Mouse (Mus musculus): Measurements from ENCODE around the gene Btbd16. TPM values are rescaled to one million over a fixed set of nuclear protein-coding genes. Genes with fewer than 3 reads are reported as not detected.

The Btbd16 gene
- total RNA-seq, 1 experiment from 2014 or later, result 3.1 TPM

DNA sequence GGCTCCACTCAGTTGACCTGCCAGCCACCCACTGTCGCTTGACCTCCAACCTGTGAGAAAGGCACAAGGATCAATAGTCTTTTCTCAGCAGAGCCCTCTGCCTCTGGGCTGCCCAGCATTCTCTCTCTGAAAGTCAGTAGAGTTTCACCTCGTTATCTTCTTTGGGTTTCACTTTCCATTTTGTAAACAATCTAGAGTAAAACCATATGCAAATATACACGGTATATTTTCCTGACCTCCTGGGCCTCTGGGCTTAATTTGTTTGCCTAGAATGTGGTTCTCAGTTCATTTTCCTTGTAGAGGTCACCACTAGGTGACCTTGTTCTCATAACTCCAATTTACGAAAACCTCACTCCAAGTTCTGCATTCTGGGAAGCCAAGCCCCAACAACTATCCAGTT, 26.8 kb downstream of the Btbd16 start:
- ATAC-seq (replicated peaks in 1 of 2; ENCODE audit: insufficient read depth in 1 of 2, low FRiP score in 2 of 2, low TSS enrichment in 1 of 2, low read depth in 1 of 2, poor library complexity in 2 of 2, severe bottlenecking in 2 of 2), result no peak

DNA sequence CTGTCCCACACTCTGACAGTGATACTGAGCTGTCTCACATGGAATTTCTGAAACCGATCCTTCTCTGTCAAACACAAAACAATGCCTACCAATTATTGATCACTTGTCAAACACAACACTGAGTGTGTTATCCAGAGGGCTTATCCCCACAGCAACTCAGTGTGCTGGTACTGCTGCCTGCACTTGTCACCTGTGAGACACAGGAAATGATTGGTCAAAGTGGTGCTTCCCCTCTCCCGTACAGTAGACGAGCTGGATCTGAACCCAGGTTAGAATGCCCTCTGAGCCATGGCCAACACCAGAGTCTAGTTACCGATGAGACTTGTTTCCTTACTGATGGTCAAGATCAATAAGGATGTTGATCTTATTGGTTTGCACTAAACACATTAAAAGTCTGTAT, 27.9 kb downstream of the Btbd16 start:
- no peak for ATAC-seq (replicated peaks in 1 of 2; ENCODE audit: insufficient read depth in 1 of 2, low FRiP score in 2 of 2, low TSS enrichment in 1 of 2, low read depth in 1 of 2, poor library complexity in 2 of 2, severe bottlenecking in 2 of 2)

- ATAC-seq (replicated peaks in 1 of 2; ENCODE audit: insufficient read depth in 1 of 2, low FRiP score in 2 of 2, low TSS enrichment in 1 of 2, low read depth in 1 of 2, poor library complexity in 2 of 2, severe bottlenecking in 2 of 2), result no peak
Measured at GRCm38 (mm10) chr7:130803251-130803825, 29.5 kb downstream of the Btbd16 start.

DNA sequence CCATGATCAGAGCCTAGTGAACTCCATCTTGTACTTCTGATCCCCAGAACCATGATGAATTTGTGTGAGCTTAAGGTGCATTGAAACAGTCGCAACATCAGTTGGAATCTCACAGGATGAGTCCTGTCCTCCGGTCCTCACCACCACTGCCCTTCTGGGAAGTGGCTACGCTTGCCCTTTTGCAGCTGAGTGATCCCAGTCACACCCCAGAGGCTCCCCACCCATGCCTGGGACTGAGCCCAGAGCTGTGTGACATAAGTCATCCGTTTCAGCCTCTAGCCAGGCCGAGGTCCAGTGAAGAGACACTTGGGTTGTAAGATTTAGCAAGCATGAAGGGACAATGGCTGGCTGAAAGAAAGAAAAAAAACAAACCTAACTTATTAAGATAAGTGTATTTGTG, 31.1 kb downstream of the Btbd16 start:
- no peak for ATAC-seq (replicated peaks in 1 of 2; ENCODE audit: insufficient read depth in 1 of 2, low FRiP score in 2 of 2, low TSS enrichment in 1 of 2, low read depth in 1 of 2, poor library complexity in 2 of 2, severe bottlenecking in 2 of 2)

- ATAC-seq (replicated peaks in 1 of 2; ENCODE audit: insufficient read depth in 1 of 2, low FRiP score in 2 of 2, low TSS enrichment in 1 of 2, low read depth in 1 of 2, poor library complexity in 2 of 2, severe bottlenecking in 2 of 2), result no peak
Measured at GRCm38 (mm10) chr7:130807749-130808148, 33.9 kb downstream of the Btbd16 start.

DNA sequence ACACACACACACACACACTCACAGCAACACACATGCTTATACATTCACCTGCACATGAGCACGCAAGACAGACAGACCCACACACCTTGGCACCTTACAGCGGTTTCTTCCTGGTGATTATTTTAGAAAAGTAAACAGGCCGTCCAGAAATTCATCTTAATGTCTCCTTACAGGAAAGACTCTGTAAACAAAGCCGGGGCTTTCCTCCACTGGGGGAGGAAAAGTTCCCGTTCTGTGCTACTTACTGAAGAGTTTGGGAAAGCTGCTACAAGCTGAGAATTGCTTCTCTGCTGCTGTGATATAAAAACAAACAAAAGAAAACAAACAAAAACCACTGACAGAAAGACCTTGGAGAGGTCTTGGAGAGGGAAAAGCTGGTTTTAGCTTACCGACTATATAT, 34.8 kb downstream of the Btbd16 start:
- no peak for ATAC-seq (replicated peaks in 1 of 2; ENCODE audit: insufficient read depth in 1 of 2, low FRiP score in 2 of 2, low TSS enrichment in 1 of 2, low read depth in 1 of 2, poor library complexity in 2 of 2, severe bottlenecking in 2 of 2)

DNA sequence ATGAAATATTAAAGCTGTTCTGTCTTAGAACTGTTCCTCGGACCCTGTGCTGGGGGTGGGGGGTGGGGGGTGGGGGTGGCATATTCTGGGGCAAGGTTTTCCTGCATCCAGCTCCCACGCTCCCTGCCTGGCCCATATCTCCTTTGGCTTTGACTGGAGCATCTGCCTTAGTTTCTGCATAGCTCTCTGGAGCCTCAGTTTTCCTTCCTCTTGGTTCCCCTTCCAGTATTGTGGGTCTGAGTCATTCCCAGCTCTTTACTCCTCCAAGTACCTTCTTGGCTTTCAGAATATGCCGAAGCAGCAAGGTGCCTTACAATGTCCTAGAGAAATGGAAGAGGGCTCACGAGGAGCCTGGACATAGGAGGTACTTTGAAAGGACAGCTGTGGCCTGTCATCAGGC, 36.4 kb downstream of the Btbd16 start:
- no peak for ATAC-seq (replicated peaks in 1 of 2; ENCODE audit: insufficient read depth in 1 of 2, low FRiP score in 2 of 2, low TSS enrichment in 1 of 2, low read depth in 1 of 2, poor library complexity in 2 of 2, severe bottlenecking in 2 of 2)

DNA sequence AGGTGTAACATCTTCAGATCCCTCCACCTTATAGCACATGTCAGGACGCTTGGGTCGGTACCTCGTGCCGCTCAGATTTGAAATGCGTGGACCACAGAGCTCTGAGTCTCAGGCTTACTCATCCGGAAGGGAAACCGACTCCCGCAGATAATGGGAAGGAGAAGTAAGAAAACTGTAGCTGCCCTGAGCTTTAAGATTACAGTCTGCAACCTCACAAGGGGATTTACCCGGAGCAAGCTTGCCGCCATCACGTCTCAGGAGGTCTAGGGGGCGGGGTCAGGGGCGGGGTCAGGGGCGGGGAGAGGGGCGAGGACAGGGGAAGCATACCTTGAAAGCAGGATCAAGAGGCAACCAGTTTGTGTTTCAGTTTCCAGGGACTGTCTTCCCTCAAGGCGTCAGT, 38.5 kb downstream of the Btbd16 start:
- peak; percentile 27 to 29; a peak in 3 of 4 replicates for ATAC-seq (replicated peaks in 1 of 2; ENCODE audit: insufficient read depth in 1 of 2, low FRiP score in 2 of 2, low TSS enrichment in 1 of 2, low read depth in 1 of 2, poor library complexity in 2 of 2, severe bottlenecking in 2 of 2)

- ATAC-seq (replicated peaks in 1 of 2; ENCODE audit: insufficient read depth in 1 of 2, low FRiP score in 2 of 2, low TSS enrichment in 1 of 2, low read depth in 1 of 2, poor library complexity in 2 of 2, severe bottlenecking in 2 of 2), result no peak
Measured at GRCm38 (mm10) chr7:130815601-130816000, 41.7 kb downstream of the Btbd16 start.

- peak in 1 of 2 experiments; percentile 37; a peak in 1 of 4 replicates for ATAC-seq (replicated peaks in 1 of 2; ENCODE audit: insufficient read depth in 1 of 2, low FRiP score in 2 of 2, low TSS enrichment in 1 of 2, low read depth in 1 of 2, poor library complexity in 2 of 2, severe bottlenecking in 2 of 2)
Measured at GRCm38 (mm10) chr7:130816243-130816642, 42.4 kb downstream of the Btbd16 start.

GRCm38 (mm10) chr7:130818813-130819212, 44.9 kb downstream of the Btbd16 start:
- ATAC-seq (replicated peaks in 1 of 2; ENCODE audit: insufficient read depth in 1 of 2, low FRiP score in 2 of 2, low TSS enrichment in 1 of 2, low read depth in 1 of 2, poor library complexity in 2 of 2, severe bottlenecking in 2 of 2), result peak; percentile 64 to 80

DNA sequence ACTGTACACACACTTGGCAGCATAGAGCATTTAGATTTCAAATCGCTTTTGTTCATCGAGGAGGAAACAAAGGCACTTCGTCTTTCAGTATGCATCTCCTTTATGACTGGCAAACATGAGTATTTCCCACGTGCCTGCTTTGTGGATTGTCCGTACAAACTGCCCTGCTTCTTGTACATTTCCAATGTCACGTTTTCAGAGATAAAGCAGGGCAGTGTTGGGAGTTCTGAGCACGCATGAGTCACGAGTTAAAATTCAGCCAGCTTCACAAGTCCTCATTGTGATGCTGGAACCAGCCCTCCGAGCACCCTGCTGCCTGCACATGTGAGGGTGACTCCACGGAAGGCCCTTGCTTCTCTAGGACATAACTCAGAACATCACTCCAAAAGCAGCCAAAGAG, 45.8 kb downstream of the Btbd16 start:
- no peak for ATAC-seq (replicated peaks in 1 of 2; ENCODE audit: insufficient read depth in 1 of 2, low FRiP score in 2 of 2, low TSS enrichment in 1 of 2, low read depth in 1 of 2, poor library complexity in 2 of 2, severe bottlenecking in 2 of 2)

DNA sequence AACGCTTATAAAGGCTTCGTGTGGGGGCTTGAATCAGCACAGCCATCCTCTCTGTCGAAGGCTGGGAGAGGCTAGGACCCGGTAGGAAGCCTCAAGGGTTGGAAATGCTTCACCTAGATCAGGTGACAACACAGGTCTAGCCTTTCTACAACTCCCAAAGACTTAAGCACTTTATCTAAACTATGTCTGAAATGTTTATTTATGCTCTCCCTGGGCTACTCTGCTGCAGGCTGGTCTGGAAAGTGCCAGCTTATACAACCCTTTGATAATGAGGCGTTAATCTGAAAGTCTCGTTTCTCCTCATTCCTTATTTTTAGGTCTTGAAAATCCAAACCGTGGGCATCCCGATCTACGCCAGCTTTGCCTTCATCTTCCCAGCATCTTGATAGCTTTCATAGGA, 50.1 kb downstream of the Btbd16 start:
- ATAC-seq (replicated peaks in 1 of 2; ENCODE audit: insufficient read depth in 1 of 2, low FRiP score in 2 of 2, low TSS enrichment in 1 of 2, low read depth in 1 of 2, poor library complexity in 2 of 2, severe bottlenecking in 2 of 2), result no peak

GRCm38 (mm10) chr7:130826343-130826742, 52.5 kb downstream of the Btbd16 start:
- peak in 1 of 2 experiments; percentile 18; a peak in 1 of 4 replicates for ATAC-seq (replicated peaks in 1 of 2; ENCODE audit: insufficient read depth in 1 of 2, low FRiP score in 2 of 2, low TSS enrichment in 1 of 2, low read depth in 1 of 2, poor library complexity in 2 of 2, severe bottlenecking in 2 of 2)

DNA sequence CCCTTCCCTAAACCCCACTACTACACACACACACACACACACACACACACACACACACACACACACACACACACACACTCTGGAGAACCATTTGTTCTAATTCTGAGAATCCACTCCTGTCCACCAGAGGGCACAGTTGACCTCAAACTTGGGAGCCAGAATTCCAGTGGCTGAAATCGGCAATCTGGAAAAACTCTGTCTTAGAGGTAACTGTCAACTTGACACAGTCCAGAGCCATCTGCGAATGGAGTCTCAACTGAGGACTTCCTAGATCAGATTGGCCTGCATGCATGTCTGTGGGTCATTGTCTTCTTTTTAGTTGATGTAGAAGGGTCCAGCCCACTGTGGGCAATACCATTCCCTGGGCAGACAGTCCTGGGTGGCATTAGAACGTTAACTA, 53.6 kb downstream of the Btbd16 start:
- ATAC-seq (replicated peaks in 1 of 2; ENCODE audit: insufficient read depth in 1 of 2, low FRiP score in 2 of 2, low TSS enrichment in 1 of 2, low read depth in 1 of 2, poor library complexity in 2 of 2, severe bottlenecking in 2 of 2), result no peak

- no peak for ATAC-seq (replicated peaks in 1 of 2; ENCODE audit: insufficient read depth in 1 of 2, low FRiP score in 2 of 2, low TSS enrichment in 1 of 2, low read depth in 1 of 2, poor library complexity in 2 of 2, severe bottlenecking in 2 of 2)
Measured at GRCm38 (mm10) chr7:130827844-130828403, 54.1 kb downstream of the Btbd16 start.

DNA sequence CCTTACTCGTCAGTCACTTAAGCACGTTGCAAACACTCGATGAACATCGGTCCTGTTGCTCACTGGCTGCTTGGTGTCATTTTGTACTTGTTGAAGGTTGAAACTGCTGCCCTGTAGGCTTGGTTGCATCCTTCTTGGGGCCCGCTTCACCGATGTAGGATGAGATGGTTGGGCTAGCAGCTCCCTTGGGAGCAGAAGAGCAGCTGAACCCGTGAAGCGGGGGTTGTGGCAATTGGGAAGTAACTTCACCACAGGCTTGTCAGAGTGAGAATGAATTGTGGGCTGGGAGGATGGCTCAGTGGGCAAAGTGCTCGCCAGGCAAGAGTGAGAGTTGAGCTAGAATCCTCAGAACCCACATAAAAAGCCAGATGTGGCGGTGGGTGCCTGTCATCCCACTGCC, 54.6 kb downstream of the Btbd16 start:
- peak; percentile 47 to 68; a peak in 3 of 4 replicates for ATAC-seq (replicated peaks in 1 of 2; ENCODE audit: insufficient read depth in 1 of 2, low FRiP score in 2 of 2, low TSS enrichment in 1 of 2, low read depth in 1 of 2, poor library complexity in 2 of 2, severe bottlenecking in 2 of 2)

DNA sequence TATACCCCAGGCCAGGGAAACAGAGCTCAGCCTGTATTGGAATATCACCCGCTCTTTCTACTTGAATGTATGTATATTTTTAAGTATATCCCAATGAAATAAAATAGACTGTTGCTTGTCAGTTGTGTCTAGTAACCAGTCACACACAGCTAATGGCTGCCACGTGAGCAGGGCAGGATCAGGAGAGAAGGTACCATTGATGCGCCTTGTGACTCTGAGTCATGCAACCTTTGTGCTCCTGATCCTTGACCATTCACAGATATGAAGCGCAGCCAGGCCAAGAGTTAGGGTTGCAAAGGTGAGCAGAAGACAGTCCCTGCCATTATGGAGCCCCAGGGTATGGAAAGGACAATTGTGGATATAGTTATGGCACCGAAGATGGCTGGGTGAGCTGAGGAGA, 57.7 kb downstream of the Btbd16 start:
- ATAC-seq (replicated peaks in 1 of 2; ENCODE audit: insufficient read depth in 1 of 2, low FRiP score in 2 of 2, low TSS enrichment in 1 of 2, low read depth in 1 of 2, poor library complexity in 2 of 2, severe bottlenecking in 2 of 2), result no peak

DNA sequence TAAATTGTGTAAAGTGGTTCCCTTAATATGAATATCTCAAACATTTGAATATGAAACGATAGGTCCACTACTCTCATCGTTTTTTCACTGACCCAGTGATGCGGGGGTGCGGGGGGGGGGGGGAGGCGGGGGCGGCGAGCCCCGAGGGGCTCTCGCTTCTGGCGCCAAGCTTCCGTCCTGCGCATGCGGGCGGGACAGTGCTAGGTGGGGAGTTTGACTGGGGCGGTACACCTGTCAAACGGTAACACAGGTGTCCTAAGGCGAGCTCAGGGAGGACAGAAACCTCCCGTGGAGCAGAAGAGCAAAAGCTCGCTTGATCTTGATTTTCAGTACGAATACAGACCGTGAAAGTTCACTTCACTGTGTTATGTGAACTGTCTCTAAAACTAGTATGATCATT, 60.4 kb downstream of the Btbd16 start:
- ATAC-seq (replicated peaks in 1 of 2; ENCODE audit: insufficient read depth in 1 of 2, low FRiP score in 2 of 2, low TSS enrichment in 1 of 2, low read depth in 1 of 2, poor library complexity in 2 of 2, severe bottlenecking in 2 of 2), result peak; percentile 99 to 100

Data from hematopoietic stem cell, adult 5-6 weeks (primary cell).